Mouse (Mus musculus) spleen, embryonic (tissue): ENCODE results near the gene Gm13030.
"Not testable (repeated sequence)": the region's sequence is repeated elsewhere in the genome, so short reads cannot be mapped to it uniquely, and the experiment has no call there.

Experiments used
- CTCF ChIA-PET: fragments of 350-600 bp; sonication (Branson Sonifier 250); formaldehyde crosslinking; loops from one replicate; lab custom pipeline; 2022; lab: Charles Lee

The Gm13030 gene

GRCm38 (mm10) chr4:138866413-138866812 lies 7.4 kb downstream of the Gm13030 start:
- CTCF ChIA-PET: interaction anchor here (0.6 to 0.7 kb wide), 2 partner anchors 31 to 97 kb away, joined by 3 to 5 read pairs; no protein-coding TSS in a partner anchor

- CTCF ChIA-PET: interaction anchor here (0.6 to 0.7 kb wide), 2 partner anchors 31 to 98 kb away, joined by 3 to 5 read pairs; no protein-coding TSS in a partner anchor
Observed at GRCm38 (mm10) chr4:138865991-138866390, 7.8 kb downstream of the Gm13030 start.

- CTCF ChIA-PET: interaction anchor here (0.6 kb wide), 1 partner anchor 908 kb away, joined by 9 read pairs; no protein-coding TSS in a partner anchor
Observed at GRCm38 (mm10) chr4:138865092-138865491, 8.7 kb downstream of the Gm13030 start.

GRCm38 (mm10) chr4:138863344-138863998 lies 10.3 kb downstream of the Gm13030 start, which contains the start of gene Pla2g5:
TSS of gene Pla2g5 (minus strand) at chr4:138863482.
- CTCF ChIA-PET: no interaction called here

GRCm38 (mm10) chr4:138859728-138860127 lies 14.0 kb downstream of the Gm13030 start:
- CTCF ChIA-PET: no interaction called here

- CTCF ChIA-PET: no interaction called here
Observed at GRCm38 (mm10) chr4:138859245-138859644, 14.5 kb downstream of the Gm13030 start.

GRCm38 (mm10) chr4:138858446-138858845 lies 15.3 kb downstream of the Gm13030 start:
- CTCF ChIA-PET: interaction anchor here (0.7 kb wide), 1 partner anchor 88 kb away, joined by 3 read pairs; no protein-coding TSS in a partner anchor

- CTCF ChIA-PET: no interaction called here
Observed at GRCm38 (mm10) chr4:138857576-138857975, 16.2 kb downstream of the Gm13030 start.

- CTCF ChIA-PET: no interaction called here
Observed at GRCm38 (mm10) chr4:138856491-138856890, 17.3 kb downstream of the Gm13030 start.

- CTCF ChIA-PET: no interaction called here
Observed at GRCm38 (mm10) chr4:138855092-138855632, 18.6 kb downstream of the Gm13030 start.

GRCm38 (mm10) chr4:138852961-138853360 lies 20.8 kb downstream of the Gm13030 start:
- CTCF ChIA-PET: no interaction called here

GRCm38 (mm10) chr4:138851463-138851862 lies 22.3 kb downstream of the Gm13030 start:
- CTCF ChIA-PET: no interaction called here

- CTCF ChIA-PET: no interaction called here
Observed at GRCm38 (mm10) chr4:138841386-138841785, 32.4 kb downstream of the Gm13030 start.

GRCm38 (mm10) chr4:138840726-138841125 lies 33.0 kb downstream of the Gm13030 start:
- CTCF ChIA-PET: no interaction called here

GRCm38 (mm10) chr4:138839806-138840205 lies 34.0 kb downstream of the Gm13030 start:
- CTCF ChIA-PET: no interaction called here

- CTCF ChIA-PET: no interaction called here
Observed at GRCm38 (mm10) chr4:138827147-138827546, 46.6 kb downstream of the Gm13030 start.

GRCm38 (mm10) chr4:138825751-138826567 lies 47.8 kb downstream of the Gm13030 start:
- CTCF ChIA-PET: interaction anchor here (0.7 kb wide), 2 partner anchors 12 to 75 kb away, joined by 5 to 8 read pairs; no protein-coding TSS in a partner anchor

GRCm38 (mm10) chr4:138824660-138825059 lies 49.1 kb downstream of the Gm13030 start:
- CTCF ChIA-PET: interaction anchor here (0.7 kb wide), 1 partner anchor 13 kb away, joined by 5 read pairs; no protein-coding TSS in a partner anchor

- CTCF ChIA-PET: not testable (repeated sequence)
Observed at GRCm38 (mm10) chr4:138824161-138824560, 49.6 kb downstream of the Gm13030 start.

GRCm38 (mm10) chr4:138821036-138821435 lies 52.7 kb downstream of the Gm13030 start:
- CTCF ChIA-PET: no interaction called here
